Mouse (Mus musculus): Measurements from ENCODE around the gene Serpina1d. TPM values are rescaled to one million over a fixed set of nuclear protein-coding genes. Genes with fewer than 3 reads are reported as not detected.
"Not testable (repeated sequence)": the region's sequence is repeated elsewhere in the genome, so short reads cannot be mapped to it uniquely, and the experiment has no call there.

The Serpina1d gene
- polyA plus RNA-seq (2015; fragmentation: Nextera tagmentation; extraction: Ambion mirVana), result 0.35 and 0.43 TPM in 2 replicates

DNA sequence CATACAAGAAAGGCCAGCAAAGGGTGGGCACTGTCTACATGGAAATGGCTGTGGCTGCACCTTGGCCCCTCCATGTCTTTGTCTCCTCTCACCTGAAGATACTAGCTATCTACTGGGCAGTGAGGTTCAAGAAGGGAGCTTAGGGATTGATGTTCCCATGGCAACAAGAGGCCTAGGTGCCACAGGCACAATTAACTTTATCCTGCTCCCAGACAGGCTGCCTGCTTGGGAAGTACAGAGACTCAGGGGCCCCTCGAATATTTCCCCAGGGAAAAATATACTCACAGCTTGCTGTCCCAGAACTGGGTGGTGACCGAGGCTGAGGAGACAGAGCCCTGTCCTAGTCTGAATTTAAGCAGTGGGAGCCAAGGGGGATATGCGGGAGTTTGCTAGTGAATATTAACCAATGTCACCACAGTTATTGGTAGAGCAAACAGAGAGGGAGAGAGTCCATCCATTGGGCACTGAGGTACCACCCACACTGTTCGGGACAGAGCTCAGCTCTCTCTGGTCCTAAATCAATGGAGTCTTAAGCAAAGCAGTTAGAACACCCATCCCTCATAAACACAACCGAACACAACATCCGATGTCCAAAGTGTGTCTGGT lies at the start of gene Serpina1d:
Gene Serpina1d, minus strand, starts transcription at position 347 of the 606 bp plus-strand sequence.
- not testable (repeated sequence) for H3K4me3 ChIP-seq (ENCODE audit: low read length); ATAC-seq (replicated peaks; ENCODE audit: extremely low read depth, insufficient read depth, low FRiP score); H3K9ac ChIP-seq (ENCODE audit: low read length); H3K27me3 ChIP-seq (ENCODE audit: control insufficient read depth, insufficient read depth, low read length); H3K27ac ChIP-seq (ENCODE audit: low read length); H3K4me1 ChIP-seq (ENCODE audit: control insufficient read depth, insufficient read depth, low read length); H3K9me3 ChIP-seq (replicated peaks; ENCODE audit: control insufficient read depth, low read length); H3K36me3 ChIP-seq (ENCODE audit: control insufficient read depth, insufficient read depth); H3K4me2 ChIP-seq (ENCODE audit: low read depth, low read length)
- WGBS, result 72% methylated on average over 6 of the region's 6 CpGs

- not testable (repeated sequence) for H3K27ac ChIP-seq (ENCODE audit: low read length); H3K9ac ChIP-seq (ENCODE audit: low read length); ATAC-seq (replicated peaks; ENCODE audit: extremely low read depth, insufficient read depth, low FRiP score); H3K9me3 ChIP-seq (replicated peaks; ENCODE audit: control insufficient read depth, low read length); H3K4me1 ChIP-seq (ENCODE audit: control insufficient read depth, insufficient read depth, low read length); H3K4me3 ChIP-seq (ENCODE audit: low read length); H3K36me3 ChIP-seq (ENCODE audit: control insufficient read depth, insufficient read depth); H3K27me3 ChIP-seq (ENCODE audit: control insufficient read depth, insufficient read depth, low read length); H3K4me2 ChIP-seq (ENCODE audit: low read depth, low read length)
- WGBS, result 33% methylated on average over 1 of the region's 1 CpGs
These were observed 2.8 kb downstream of the Serpina1d start for GRCm38 (mm10) chr12:103770597-103770996.

DNA sequence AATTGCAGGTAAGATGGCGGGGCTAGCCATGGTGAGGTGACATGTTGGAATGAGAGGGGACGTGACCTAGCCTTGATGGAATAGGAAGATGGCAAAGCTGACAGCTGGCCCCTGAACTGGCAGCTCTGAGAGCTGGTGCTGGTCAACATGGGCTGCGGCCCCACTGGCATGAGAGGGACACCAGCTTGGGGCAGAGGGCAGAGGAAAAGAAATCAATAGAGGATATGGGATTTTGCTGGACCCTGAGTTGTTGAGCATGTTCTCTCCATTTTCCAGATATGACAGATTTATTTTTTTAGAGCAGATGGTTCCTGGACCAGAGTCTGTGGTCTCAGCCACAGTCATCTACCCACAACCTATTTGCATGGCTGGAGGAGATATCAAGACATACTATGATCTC lies 10.3 kb downstream of the Serpina1d start:
- WGBS, result 62% methylated on average over 3 of the region's 3 CpGs

GRCm38 (mm10) chr12:103760316-103760715 lies 13.1 kb downstream of the Serpina1d start:
- not testable (repeated sequence) for H3K9me3 ChIP-seq (replicated peaks; ENCODE audit: control insufficient read depth, low read length)

More for the DNA sequence above, 10.3 kb downstream of the Serpina1d start:
- H3K9me3 ChIP-seq (replicated peaks; ENCODE audit: control insufficient read depth, low read length); H3K9ac ChIP-seq (ENCODE audit: low read length); H3K27me3 ChIP-seq (ENCODE audit: control insufficient read depth, insufficient read depth, low read length); H3K4me2 ChIP-seq (ENCODE audit: low read depth, low read length); H3K4me1 ChIP-seq (ENCODE audit: control insufficient read depth, insufficient read depth, low read length); ATAC-seq (replicated peaks; ENCODE audit: extremely low read depth, insufficient read depth, low FRiP score); H3K36me3 ChIP-seq (ENCODE audit: control insufficient read depth, insufficient read depth); H3K27ac ChIP-seq (ENCODE audit: low read length); H3K4me3 ChIP-seq (ENCODE audit: low read length): not testable (repeated sequence)

GRCm38 (mm10) chr12:103745957-103746356 lies 27.4 kb downstream of the Serpina1d start:
- WGBS, result 75% methylated on average over 5 of the region's 5 CpGs
- not testable (repeated sequence) for H3K4me2 ChIP-seq (ENCODE audit: low read depth, low read length); H3K4me1 ChIP-seq (ENCODE audit: control insufficient read depth, insufficient read depth, low read length); H3K9ac ChIP-seq (ENCODE audit: low read length); ATAC-seq (replicated peaks; ENCODE audit: extremely low read depth, insufficient read depth, low FRiP score); H3K27ac ChIP-seq (ENCODE audit: low read length); H3K27me3 ChIP-seq (ENCODE audit: control insufficient read depth, insufficient read depth, low read length); H3K9me3 ChIP-seq (replicated peaks; ENCODE audit: control insufficient read depth, low read length); H3K36me3 ChIP-seq (ENCODE audit: control insufficient read depth, insufficient read depth); H3K4me3 ChIP-seq (ENCODE audit: low read length)

More at GRCm38 (mm10) chr12:103760316-103760715, 13.1 kb downstream of the Serpina1d start:
- not testable (repeated sequence) for H3K27ac ChIP-seq (ENCODE audit: low read length); ATAC-seq (replicated peaks; ENCODE audit: extremely low read depth, insufficient read depth, low FRiP score); H3K9ac ChIP-seq (ENCODE audit: low read length); H3K4me3 ChIP-seq (ENCODE audit: low read length); H3K4me1 ChIP-seq (ENCODE audit: control insufficient read depth, insufficient read depth, low read length); H3K36me3 ChIP-seq (ENCODE audit: control insufficient read depth, insufficient read depth); H3K4me2 ChIP-seq (ENCODE audit: low read depth, low read length); H3K27me3 ChIP-seq (ENCODE audit: control insufficient read depth, insufficient read depth, low read length)
- 75% methylated on average over 3 of the region's 3 CpGs for WGBS

DNA sequence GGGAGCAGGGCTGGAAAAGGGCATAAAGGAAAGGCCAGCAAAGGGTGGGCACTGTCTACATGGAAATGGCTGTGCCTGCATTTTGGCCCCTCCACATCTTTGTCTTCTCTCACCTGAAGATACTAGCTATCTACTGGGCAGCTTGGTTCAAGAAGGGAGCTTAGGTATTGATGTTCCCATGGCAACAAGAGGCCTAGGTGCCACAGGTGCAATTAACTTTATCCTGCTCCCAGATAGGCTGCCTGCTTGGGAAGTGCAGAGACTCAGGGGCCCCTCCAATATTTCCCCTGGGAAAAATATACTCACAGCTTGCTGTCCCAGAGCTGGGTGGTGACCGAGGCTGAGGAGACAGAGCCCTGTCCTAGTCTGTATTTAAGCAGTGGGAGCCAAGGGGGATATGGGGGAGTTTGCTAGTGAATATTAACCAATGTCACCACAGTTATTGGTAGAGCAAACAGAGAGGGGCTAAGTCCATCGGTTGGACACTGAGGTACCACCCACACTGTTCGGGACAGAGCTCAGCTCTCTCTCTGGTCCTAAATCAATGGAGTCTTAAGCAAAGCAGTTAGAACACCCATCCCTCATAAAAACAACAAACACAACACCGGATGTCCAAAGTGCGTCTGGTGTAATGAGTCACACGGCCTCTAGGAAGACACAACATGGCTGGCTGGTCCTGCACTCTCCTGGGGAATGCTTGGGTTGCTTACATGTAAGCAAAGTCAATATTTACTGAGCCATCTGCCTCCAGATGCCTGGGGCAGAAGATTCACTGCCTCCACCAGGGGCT lies 35.4 kb downstream of the Serpina1d start:
- not testable (repeated sequence) for H3K27me3 ChIP-seq (ENCODE audit: control insufficient read depth, insufficient read depth, low read length); H3K4me3 ChIP-seq (ENCODE audit: low read length); ATAC-seq (replicated peaks; ENCODE audit: extremely low read depth, insufficient read depth, low FRiP score); H3K4me2 ChIP-seq (ENCODE audit: low read depth, low read length); H3K4me1 ChIP-seq (ENCODE audit: control insufficient read depth, insufficient read depth, low read length); H3K36me3 ChIP-seq (ENCODE audit: control insufficient read depth, insufficient read depth); H3K9me3 ChIP-seq (replicated peaks; ENCODE audit: control insufficient read depth, low read length); H3K9ac ChIP-seq (ENCODE audit: low read length); H3K27ac ChIP-seq (ENCODE audit: low read length)
- WGBS, result 77% methylated on average over 5 of the region's 6 CpGs

DNA sequence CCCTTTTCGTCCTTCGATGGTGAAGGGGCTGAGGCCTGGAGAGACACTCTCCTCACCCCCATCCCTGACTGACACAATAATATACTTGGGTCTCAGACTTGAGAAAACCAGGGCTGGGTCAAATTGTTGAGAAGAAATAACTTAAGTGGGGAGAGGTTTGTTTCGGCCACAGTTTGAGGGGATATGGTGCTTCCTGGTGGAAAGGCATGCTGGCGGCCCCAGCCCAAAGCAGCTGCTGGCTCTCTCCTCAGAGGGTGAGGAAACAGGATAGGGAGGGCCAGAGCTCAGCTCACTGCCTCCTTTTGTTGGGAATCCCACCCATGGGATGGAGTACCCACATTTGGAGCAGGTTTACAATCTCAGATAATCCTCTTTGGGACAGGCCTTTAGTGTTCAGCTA lies 37.8 kb downstream of the Serpina1d start:
- not testable (repeated sequence) for H3K4me1 ChIP-seq (ENCODE audit: control insufficient read depth, insufficient read depth, low read length); H3K27me3 ChIP-seq (ENCODE audit: control insufficient read depth, insufficient read depth, low read length); H3K4me3 ChIP-seq (ENCODE audit: low read length); ATAC-seq (replicated peaks; ENCODE audit: extremely low read depth, insufficient read depth, low FRiP score); H3K9me3 ChIP-seq (replicated peaks; ENCODE audit: control insufficient read depth, low read length); H3K4me2 ChIP-seq (ENCODE audit: low read depth, low read length); H3K9ac ChIP-seq (ENCODE audit: low read length); H3K27ac ChIP-seq (ENCODE audit: low read length); H3K36me3 ChIP-seq (ENCODE audit: control insufficient read depth, insufficient read depth)
- WGBS, result 79% methylated on average over 4 of the region's 4 CpGs

DNA sequence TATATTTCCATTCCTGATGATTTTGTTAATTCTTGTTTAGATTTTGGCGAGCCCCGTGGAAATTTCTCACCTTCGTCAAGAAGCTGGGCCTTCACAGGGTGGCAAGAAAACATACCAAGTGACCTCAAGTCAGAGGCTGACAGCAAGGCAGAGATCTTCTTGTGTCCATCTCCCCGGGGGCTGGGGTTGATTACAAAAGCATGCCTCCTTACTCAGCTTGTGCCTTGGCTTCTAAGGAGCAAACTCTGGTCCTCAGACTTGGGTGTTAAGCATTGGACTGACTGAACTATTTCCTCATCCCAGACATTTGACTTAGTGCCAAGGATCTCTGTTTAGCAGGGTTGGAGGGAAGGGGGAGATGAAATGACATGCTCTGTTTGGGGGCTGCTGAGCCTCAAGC lies 38.3 kb downstream of the Serpina1d start:
- H3K27ac ChIP-seq (ENCODE audit: low read length); H3K4me3 ChIP-seq (ENCODE audit: low read length); H3K9me3 ChIP-seq (replicated peaks; ENCODE audit: control insufficient read depth, low read length); H3K9ac ChIP-seq (ENCODE audit: low read length); ATAC-seq (replicated peaks; ENCODE audit: extremely low read depth, insufficient read depth, low FRiP score); H3K4me1 ChIP-seq (ENCODE audit: control insufficient read depth, insufficient read depth, low read length); H3K27me3 ChIP-seq (ENCODE audit: control insufficient read depth, insufficient read depth, low read length); H3K36me3 ChIP-seq (ENCODE audit: control insufficient read depth, insufficient read depth); H3K4me2 ChIP-seq (ENCODE audit: low read depth, low read length): not testable (repeated sequence)
- 77% methylated on average over 4 of the region's 4 CpGs for WGBS
